Mouse (Mus musculus): ENCODE measurements around the gene Arl8a. TPM values are rescaled to one million over a fixed set of nuclear protein-coding genes. Genes with fewer than 3 reads are reported as not detected.

Gene Arl8a
- total and polyA plus RNA-seq, 2 experiments from 2014 or later, result 384 to 399 TPM

- ATAC-seq (ENCODE audit: low FRiP score), result 0 out of 2 replicates have a peak, but pooled peaks have one; percentile 17
- Histone ChIP-seq H3K4me3 (ENCODE audit: low read depth, low read length) (no peak overlapping the region), H3K27ac (ENCODE audit: low read depth, low read length) (peak overlapping the region; percentile 77), H3K27me3 (ENCODE audit: insufficient read depth, low read length) (no peaks in the 10 kb centered on the region), H3K9me3 (ENCODE audit: low read length) (no peaks in the 10 kb centered on the region), H3K9ac (replicated peaks; ENCODE audit: low read length, poor library complexity, severe bottlenecking) (no peak overlapping the region), H3K4me1 (ENCODE audit: insufficient read depth, low read length) (no peaks in the 10 kb centered on the region; the same call in 1 of the 2 replicates), H3K4me2 (ENCODE audit: low read depth, low read length, poor library complexity, severe bottlenecking) (no peak overlapping the region), H3K36me3 (ENCODE audit: insufficient read depth, low read length) (peaks cover 17% of the 10 kb centered on the region)
- TF ChIP-seq CTCF (IDR thresholded peaks at IDR 0.05), result no peak
- WGBS, result 71% methylated on average over 11 of the region's 11 CpGs
- peak; percentile 55 for DNase-seq (ENCODE audit: low spot score)
Measured at GRCm38 (mm10) chr1:135159556-135160123, 13.0 kb downstream of the Arl8a start.

GRCm38 (mm10) chr1:135160411-135161050 is 13.9 kb downstream of the Arl8a start:
- Histone ChIP-seq H3K4me2 (ENCODE audit: low read depth, low read length, poor library complexity, severe bottlenecking) (no peak overlapping the region), H3K9me3 (ENCODE audit: low read length) (no peaks in the 10 kb centered on the region), H3K4me1 (ENCODE audit: insufficient read depth, low read length) (no peaks in the 10 kb centered on the region; the same call in 1 of the 2 replicates), H3K36me3 (ENCODE audit: insufficient read depth, low read length) (peaks cover 11% of the 10 kb centered on the region), H3K4me3 (ENCODE audit: low read depth, low read length) (no peak overlapping the region), H3K27ac (ENCODE audit: low read depth, low read length) (peak overlapping the region; percentile 77), H3K9ac (replicated peaks; ENCODE audit: low read length, poor library complexity, severe bottlenecking) (no peak overlapping the region), H3K27me3 (ENCODE audit: insufficient read depth, low read length) (no peaks in the 10 kb centered on the region)
- ATAC-seq (ENCODE audit: low FRiP score) (no peak), DNase-seq (ENCODE audit: low spot score) (no peak)
- whole genome bisulfite sequencing, result 84% methylated on average over 13 of the region's 13 CpGs
- TF ChIP-seq CTCF (IDR thresholded peaks at IDR 0.05), result no peak

- no peak overlapping the region for H3K4me2 ChIP-seq (ENCODE audit: low read depth, low read length, poor library complexity, severe bottlenecking)
- H3K9me3 ChIP-seq (ENCODE audit: low read length), result no peaks in the 10 kb centered on the region
- no peak for ATAC-seq (ENCODE audit: low FRiP score)
- TF ChIP-seq CTCF (IDR thresholded peaks at IDR 0.05), result peak; percentile 37
- WGBS, result 26% methylated on average over 6 of the region's 6 CpGs
- H3K27me3 ChIP-seq (ENCODE audit: insufficient read depth, low read length), result no peaks in the 10 kb centered on the region
- peak overlapping the region; percentile 48 for H3K27ac ChIP-seq (ENCODE audit: low read depth, low read length)
- H3K4me3 ChIP-seq (ENCODE audit: low read depth, low read length), result no peak overlapping the region
- H3K4me1 ChIP-seq (ENCODE audit: insufficient read depth, low read length), result no peaks in the 10 kb centered on the region; the same call in 1 of the 2 replicates
- no peaks in the 10 kb centered on the region for H3K36me3 ChIP-seq (ENCODE audit: insufficient read depth, low read length)
- no peak overlapping the region for H3K9ac ChIP-seq (replicated peaks; ENCODE audit: low read length, poor library complexity, severe bottlenecking)
- DNase-seq (ENCODE audit: low spot score), result peak; percentile 75
Measured at GRCm38 (mm10) chr1:135162720-135163119, 16.1 kb downstream of the Arl8a start.

GRCm38 (mm10) chr1:135167435-135167834 is 20.8 kb downstream of the Arl8a start, which contains the start of gene Gpr37l1:
Gpr37l1 (minus strand) TSS chr1:135167681.
- WGBS, result 70% methylated on average over 11 of the region's 11 CpGs
- DNase-seq (ENCODE audit: low spot score), result peak; percentile 61
- Histone ChIP-seq H3K4me2 (ENCODE audit: low read depth, low read length, poor library complexity, severe bottlenecking) (no peak within 1 kb of the TSS), H3K36me3 (ENCODE audit: insufficient read depth, low read length) (no peaks in the 10 kb centered on the region), H3K9me3 (ENCODE audit: low read length) (no peaks in the 10 kb centered on the region), H3K4me1 (ENCODE audit: insufficient read depth, low read length) (no peaks in the 10 kb centered on the region), H3K27me3 (ENCODE audit: insufficient read depth, low read length) (no peaks in the 10 kb centered on the region), H3K9ac (replicated peaks; ENCODE audit: low read length, poor library complexity, severe bottlenecking) (no peak within 1 kb of the TSS), H3K27ac (ENCODE audit: low read depth, low read length) (no peak within 1 kb of the TSS), H3K4me3 (ENCODE audit: low read depth, low read length) (no peak within 1 kb of the TSS)
- peak; percentile 50 for TF ChIP-seq CTCF (IDR thresholded peaks at IDR 0.05)
- ATAC-seq (ENCODE audit: low FRiP score), result peak; percentile 35; the same call in 1 of the 2 replicates

- H3K9me3 ChIP-seq (ENCODE audit: low read length), result no peaks in the 10 kb centered on the region
- H3K9ac ChIP-seq (replicated peaks; ENCODE audit: low read length, poor library complexity, severe bottlenecking), result no peak overlapping the region
- no peaks in the 10 kb centered on the region for H3K27me3 ChIP-seq (ENCODE audit: insufficient read depth, low read length)
- no peak overlapping the region for H3K27ac ChIP-seq (ENCODE audit: low read depth, low read length)
- TF ChIP-seq CTCF (IDR thresholded peaks at IDR 0.05), result no peak
- no peaks in the 10 kb centered on the region for H3K4me1 ChIP-seq (ENCODE audit: insufficient read depth, low read length)
- WGBS, result 93% methylated on average over 10 of the region's 10 CpGs
- no peak overlapping the region for H3K4me3 ChIP-seq (ENCODE audit: low read depth, low read length)
- ATAC-seq (ENCODE audit: low FRiP score) (no peak), DNase-seq (ENCODE audit: low spot score) (no peak)
- no peak overlapping the region for H3K4me2 ChIP-seq (ENCODE audit: low read depth, low read length, poor library complexity, severe bottlenecking)
- H3K36me3 ChIP-seq (ENCODE audit: insufficient read depth, low read length), result no peaks in the 10 kb centered on the region
Measured at GRCm38 (mm10) chr1:135168453-135169200, 22.0 kb downstream of the Arl8a start.

Measured in midbrain, postnatal 0 days (tissue).